Mouse (Mus musculus) kidney, adult 18-20 months (tissue): ENCODE data around the gene Lrrc61.

Experiments
- DNase-seq: peaks from one replicate; pipeline ENCODE4 v3.0.0; 2021

Gene Lrrc61

DNA sequence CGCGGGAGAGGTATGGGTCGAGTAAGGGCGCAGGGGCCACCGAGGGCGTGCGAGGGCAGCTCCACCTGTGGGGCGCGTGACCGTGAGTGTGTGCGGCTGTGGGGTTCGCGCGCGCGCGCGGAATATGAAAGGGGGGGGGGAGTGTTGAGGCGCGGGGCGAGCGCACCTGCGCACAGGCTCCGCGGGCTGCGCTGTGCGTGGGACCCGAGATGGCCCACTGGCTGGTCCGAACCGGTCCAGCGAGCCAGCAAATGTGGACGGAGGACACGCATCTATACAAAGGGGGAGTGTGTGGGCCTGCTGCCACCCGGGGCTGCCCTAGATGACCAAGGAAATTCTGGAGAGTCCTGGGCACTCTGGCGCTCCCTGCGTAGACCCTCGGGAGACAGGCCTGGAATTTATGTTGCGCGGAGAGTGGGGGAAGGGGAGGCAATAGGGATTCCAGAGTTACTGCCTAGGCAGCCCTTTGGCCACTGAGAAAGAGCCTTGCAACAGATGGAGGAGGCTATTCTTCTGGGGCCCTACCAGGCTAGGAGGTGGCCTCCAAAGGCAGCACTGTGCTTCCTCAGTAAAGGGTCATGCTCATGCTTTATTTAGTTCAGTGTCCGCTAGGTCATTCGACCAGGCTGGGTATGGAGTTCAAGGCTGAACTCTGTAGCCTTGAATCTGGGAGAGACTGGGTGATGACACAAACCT, 39.6 kb downstream of the Lrrc61 start:
- no peak for DNase-seq

DNA sequence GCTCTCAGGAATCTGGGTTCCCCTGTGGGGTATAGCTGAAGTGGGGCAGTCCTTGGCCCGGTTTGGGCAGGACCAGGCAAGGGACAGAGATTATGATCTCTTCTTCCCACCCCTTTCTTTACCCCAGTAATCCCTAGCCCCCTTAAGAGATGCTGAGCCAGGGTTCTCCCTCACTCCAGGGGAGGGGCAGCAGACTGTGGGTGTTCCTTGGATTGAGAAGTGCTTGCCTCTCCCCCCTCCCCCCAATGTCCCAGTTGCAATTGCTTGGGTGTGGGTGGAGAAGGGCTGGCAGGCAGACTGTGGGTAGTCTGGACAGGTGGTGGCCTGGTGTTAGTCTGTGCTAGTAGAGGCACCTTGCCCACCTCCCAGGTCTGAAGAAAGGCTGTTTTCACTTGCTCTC, 40.7 kb downstream of the Lrrc61 start:
- peak; percentile 39 for DNase-seq

DNA sequence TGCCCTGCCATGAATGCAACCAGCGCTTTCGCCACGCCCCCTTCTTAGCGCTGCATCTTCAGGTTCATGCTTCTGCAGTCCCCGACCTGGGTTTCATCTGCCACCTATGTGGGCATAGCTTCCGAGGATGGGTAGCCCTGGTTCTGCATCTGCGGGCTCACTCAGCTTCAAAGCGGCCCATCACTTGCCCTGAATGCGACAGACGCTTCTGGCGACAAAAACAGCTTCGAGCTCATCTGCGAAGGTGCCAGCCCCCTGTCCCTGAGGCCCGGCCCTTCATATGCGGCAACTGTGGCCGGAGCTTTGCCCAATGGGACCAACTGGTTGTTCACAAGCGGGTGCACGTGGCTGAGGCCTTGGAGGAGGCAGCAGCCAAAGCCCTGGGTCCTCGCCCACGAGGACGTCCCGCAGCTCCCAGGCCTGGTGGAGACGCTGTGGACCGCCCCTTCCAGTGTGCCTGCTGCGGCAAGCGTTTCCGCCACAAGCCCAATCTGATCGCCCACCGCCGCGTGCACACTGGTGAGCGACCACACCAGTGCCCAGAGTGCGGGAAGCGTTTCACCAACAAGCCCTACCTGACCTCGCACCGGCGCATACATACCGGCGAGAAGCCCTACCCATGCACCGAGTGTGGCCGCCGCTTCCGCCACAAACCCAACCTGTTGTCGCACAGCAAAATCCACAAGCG, 42.1 kb downstream of the Lrrc61 start:
- no peak for DNase-seq

DNA sequence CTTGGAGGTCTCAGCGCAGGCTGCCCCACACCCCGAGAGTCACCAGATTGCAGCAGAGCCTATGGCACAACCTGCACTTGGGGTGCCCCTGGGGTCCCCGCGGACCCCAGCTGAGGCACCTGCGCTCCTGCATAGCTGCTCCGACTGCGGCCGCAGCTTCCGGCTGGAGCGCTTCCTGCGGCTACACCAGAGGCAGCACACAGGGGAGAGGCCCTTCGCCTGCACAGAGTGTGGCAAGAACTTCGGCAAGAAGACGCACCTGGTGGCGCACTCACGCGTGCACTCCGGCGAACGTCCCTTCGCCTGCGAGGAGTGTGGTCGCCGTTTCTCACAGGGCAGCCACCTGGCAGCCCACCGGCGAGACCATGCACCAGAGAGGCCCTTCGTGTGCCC, 42.6 kb downstream of the Lrrc61 start:
- DNase-seq = no peak

DNA sequence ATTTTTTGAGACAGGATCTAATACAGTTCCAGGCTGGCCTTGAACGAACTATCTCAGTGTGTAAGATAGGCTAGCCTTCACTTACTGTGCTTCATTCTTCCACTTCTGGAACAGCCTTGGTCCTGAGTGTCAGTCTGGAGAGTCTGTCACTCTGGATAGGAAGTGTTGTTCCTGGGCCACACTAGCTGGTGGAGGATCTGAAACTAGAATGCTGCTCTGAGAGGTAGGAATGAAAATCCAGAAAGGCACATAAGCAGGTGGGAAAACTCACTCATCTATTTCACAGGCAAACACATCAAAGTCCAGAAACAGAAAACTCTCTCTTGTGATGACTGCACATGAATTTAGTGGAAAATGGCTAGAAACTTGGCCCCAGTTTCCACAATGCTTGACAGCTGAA, 46.0 kb downstream of the Lrrc61 start:
- no peak for DNase-seq

DNA sequence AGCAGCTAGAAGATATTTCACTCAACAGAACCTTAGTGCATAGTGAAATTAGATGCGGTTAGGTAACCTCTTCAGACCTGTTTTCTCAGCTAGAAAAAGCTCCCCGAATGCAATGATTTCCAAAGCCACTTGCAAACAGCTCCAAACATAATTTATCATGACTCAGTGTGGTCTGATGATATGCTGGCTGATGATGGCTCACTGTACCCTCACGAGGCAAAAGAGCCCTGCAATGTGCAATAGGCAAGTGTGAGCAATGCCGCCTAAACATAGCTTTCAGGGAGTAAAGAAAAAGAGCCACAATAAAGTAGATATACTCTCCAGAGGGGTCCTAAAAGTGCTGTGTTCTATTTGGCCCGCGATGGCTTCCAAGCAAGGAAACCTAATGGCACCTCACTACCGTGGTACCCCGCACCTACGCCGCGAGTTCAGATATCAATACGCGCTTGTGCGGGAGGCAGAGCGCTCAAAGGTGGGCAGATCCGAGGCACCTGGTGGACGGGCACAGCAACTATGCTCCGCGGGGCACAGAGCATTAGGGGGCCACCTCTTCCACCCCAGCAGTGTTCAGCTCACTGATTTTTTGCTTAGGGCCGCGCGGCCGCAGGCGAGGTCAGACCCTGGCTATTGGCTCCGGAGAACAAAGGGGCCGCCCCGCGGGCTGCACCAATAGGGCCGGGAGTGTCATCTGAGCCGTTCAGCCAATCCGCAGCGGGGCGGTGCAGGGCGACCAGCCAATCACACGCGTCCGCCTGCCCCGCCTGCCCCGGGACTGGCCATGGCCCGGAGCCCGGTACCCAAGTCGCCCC, 46.9 kb downstream of the Lrrc61 start, which contains the start of gene Zfp775:
Gene Zfp775 (plus strand): TSS at position 793 of the 809 bp plus-strand sequence.
- peak; percentile 97 for DNase-seq

DNA sequence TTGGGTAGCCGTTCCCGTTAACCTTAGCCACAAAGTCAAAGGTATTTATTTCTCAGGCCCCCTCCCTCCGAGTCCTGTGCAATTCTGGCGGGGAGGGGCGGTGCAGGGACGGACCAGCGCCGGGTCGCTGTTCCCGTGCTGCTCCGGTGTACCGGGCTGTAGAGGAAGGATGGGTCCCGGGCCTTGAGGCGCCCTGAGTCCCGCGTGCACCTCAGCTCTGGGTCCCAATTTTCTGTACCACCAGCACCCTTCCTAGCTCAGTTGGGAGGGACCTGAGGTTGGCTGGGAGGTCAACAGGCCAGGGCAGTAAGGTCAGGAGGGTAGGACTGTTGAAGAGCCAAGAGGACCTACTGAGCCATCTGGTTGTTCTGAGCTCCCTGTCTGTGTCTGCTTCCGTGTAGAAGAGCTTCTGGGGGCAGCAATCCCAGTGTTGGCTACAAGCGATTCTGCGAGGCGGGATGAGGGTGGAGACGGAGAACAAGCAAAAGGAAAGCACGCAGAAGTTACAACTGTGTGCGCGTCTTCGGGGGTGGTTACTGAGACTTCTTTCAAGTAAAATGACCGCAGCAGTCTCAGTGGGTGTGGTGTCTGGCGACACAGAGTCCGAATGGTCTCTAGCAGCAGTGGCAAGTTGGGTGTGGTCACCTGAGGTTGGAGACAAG, 47.6 kb downstream of the Lrrc61 start:
- DNase-seq = no peak

DNA sequence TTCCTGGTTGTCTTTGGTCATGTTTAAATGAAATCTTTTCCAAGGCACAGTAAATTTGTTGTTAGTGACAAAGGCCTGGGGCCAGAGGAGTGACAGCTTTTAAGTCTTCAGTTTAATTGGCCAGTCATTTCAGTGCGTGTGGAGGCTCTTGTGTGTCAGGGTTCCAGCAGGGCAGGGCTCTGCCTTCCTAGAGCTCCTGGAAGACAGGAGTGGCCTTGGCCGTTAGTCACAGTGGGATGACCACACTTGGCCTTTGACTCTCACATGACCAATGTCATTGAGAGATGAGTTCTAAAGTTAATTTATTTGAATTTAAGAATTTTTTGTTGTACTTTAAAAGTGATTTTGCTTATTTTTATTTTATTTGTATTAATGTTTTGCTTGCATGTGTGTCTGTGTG, 53.5 kb downstream of the Lrrc61 start:
- no peak for DNase-seq

DNA sequence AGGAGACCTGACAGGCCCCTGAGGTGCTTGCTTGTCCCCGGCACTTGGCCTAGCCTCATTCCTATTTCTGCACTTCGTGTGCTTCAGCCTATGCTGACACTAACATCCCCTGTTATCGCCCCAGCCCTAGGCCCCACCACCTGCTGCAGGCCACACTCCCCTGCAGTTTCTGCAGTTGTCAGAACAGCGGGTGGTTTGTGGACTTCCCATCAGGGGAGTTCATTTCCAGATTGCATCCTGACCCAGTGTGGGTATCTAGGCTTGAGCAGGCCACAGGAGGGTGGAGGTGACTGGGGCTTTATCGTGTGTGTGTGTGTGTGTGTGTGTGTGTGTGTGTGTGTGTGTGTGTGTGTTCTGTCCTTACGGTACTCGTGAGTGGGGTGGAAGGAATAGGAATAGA, 54.9 kb downstream of the Lrrc61 start:
- no peak for DNase-seq

DNA sequence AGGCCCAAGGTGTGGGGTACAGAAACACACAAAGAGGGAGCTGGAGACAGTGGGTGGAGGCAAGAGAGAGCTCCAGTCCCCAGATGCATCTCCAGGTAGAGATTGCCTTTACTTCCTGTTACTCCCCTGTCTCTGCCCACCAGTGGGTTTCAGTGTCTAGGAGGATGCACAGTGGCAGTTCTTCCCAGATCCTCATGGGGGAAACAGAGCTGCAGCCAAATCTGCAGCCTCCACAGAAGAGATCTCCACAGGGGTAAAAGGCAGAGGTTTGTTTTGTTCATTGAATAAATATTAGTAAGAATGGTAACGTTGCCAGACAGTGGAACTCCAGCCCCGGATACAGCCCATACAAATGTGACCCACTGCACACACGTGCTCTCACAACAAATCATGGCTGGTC, 56.1 kb downstream of the Lrrc61 start:
- no peak for DNase-seq

DNA sequence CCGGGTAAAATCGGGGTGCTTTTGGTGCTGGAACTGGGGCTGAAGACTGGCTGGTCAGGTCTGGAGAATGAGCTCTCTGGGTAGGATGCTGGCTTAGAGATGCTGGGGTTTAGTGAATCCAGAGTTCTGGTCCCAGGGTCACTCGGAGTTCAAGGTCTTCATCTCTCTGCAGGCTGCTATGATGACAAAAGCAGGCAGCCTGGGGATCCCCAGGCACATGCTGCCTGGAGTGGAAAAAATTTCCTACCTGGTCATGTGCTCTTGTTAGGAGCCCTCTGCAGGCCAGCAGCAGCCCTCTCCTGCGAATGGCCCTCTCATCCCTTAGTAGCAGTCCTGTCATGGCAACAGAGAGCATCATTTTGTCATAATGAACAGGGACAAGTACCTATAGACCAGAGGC, 58.9 kb downstream of the Lrrc61 start:
- DNase-seq = no peak

DNA sequence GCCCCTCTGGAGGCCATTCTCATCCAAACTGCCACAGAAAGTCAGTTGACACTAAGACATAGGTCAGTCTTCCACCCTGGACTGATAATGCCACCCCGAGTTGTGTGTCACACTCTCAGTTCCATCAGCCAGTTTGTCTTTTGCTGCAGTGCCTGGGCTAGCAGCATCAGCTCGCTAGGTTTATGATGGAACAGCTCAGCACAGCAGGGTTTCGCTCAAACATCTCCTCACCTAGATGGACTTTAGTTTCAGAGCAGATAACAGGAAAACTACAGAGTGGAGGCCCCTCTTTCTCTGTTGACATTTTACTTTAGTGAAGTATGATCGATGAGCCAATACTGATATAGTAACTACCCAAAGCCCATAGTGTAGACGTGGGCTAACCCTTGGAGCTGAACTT, 60.2 kb downstream of the Lrrc61 start:
- no peak for DNase-seq

DNA sequence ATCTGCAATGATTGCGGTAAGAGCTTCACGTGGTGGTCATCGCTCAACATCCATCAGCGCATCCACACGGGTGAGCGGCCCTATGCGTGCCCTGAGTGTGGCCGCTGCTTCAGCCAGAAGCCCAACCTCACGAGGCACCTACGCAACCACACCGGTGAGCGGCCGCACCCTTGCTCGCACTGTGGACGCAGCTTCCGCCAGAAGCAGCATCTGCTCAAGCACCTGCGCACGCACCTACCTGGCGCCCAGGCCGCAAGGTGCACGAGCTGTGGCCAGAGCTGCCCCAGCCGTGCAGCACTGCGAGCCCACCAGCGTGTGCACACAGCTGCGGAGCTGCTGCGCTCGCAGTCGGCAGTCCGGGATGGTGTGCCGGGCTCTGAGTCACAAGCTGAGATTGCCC, 65.4 kb downstream of the Lrrc61 start:
- no peak for DNase-seq
